Mouse (Mus musculus) liver, embryonic 13.5 days (tissue): Measurements from ENCODE around the gene Gm29609. TPM values are rescaled to one million over a fixed set of nuclear protein-coding genes. Genes with fewer than 3 reads are reported as not detected.

ENCODE experiments used
- ATAC-seq: fragments of 200-750 bp; cut with Nextera tagmentation; 2 replicates; pipeline ENCODE4 v1.8.0; 2017; ENCODE audit warnings: low read depth, mild to moderate bottlenecking, moderate number of reproducible peaks, moderate library complexity
- DNase-seq: peaks from one replicate; pipeline ENCODE4 v3.0.0; 2022
- H3K27ac ChIP-seq: fragments of 300-500 bp; sonication (generic); 2 replicates; pipeline ENCODE4 v1.5.1; 2015; ENCODE audit warnings: moderate library complexity, mild to moderate bottlenecking, inconsistent platforms
- H3K27me3 ChIP-seq: fragments of 300-500 bp; sonication (generic); 2 replicates; pipeline ENCODE4 v1.6.1; 2015; ENCODE audit warnings: mild to moderate bottlenecking, inconsistent platforms
- H3K36me3 ChIP-seq: fragments of 300-500 bp; sonication (generic); 2 replicates; pipeline ENCODE4 v1.6.1; 2015; ENCODE audit warnings: mild to moderate bottlenecking, inconsistent platforms
- H3K4me1 ChIP-seq: fragments of 300-500 bp; sonication (generic); replicated peaks from 2 replicates; pipeline ENCODE4 v1.6.1; 2015; ENCODE audit warnings: inconsistent platforms
- H3K4me2 ChIP-seq: fragments of 300-500 bp; sonication (generic); 2 replicates; pipeline ENCODE4 v1.6.1; 2015; ENCODE audit warnings: inconsistent platforms, mild to moderate bottlenecking, moderate library complexity
- H3K4me3 ChIP-seq: fragments of 300-500 bp; sonication (generic); replicated peaks from 2 replicates; pipeline ENCODE4 v1.5.1; 2015; ENCODE audit warnings: mild to moderate bottlenecking, inconsistent platforms
- H3K9ac ChIP-seq: fragments of 300-500 bp; sonication (generic); 2 replicates; pipeline ENCODE4 v1.6.1; 2015; ENCODE audit warnings: mild to moderate bottlenecking, inconsistent platforms
- H3K9me3 ChIP-seq: fragments of 300-500 bp; sonication (generic); replicated peaks from 2 replicates; pipeline ENCODE4 v1.6.1; 2016; ENCODE audit warnings: inconsistent platforms
- WGBS: fragments of 180-500 bp; shearing (Covaris S2); methylation state at CpG from one replicate; pipeline ENCODE4 v1.1.7; 2015; ENCODE audit not compliant: insufficient replicate concordance; 5-methylcytosine and 5-hydroxymethylcytosine counted together
- polyA plus RNA-seq: library from polyadenylated mRNA; unstranded; fragments of >200 nt; fragmentation: Nextera tagmentation; extraction: Ambion mirVana; gene quantifications from 2 replicates; pipeline ENCODE4 v1.2.1, GENCODE M21; 2015

Gm29609 gene
- polyA plus RNA-seq, 1 experiment from 2014 or later = 0.36 TPM

- WGBS = 87% methylated on average over 9 of the region's 9 CpGs
- no peaks in the 10 kb centered on the region for H3K9me3 ChIP-seq
- peaks cover 58% of the 10 kb centered on the region for H3K4me1 ChIP-seq
- H3K4me2 ChIP-seq = peak overlapping the region; percentile 92; the same call in 1 of the 2 replicates
- H3K4me3 ChIP-seq = 0 out of 2 replicates have a peak overlapping the region, but pooled peaks have one; percentile 9
- no peak for ATAC-seq
- DNase-seq = no peak
- H3K36me3 ChIP-seq = peaks cover 4% of the 10 kb centered on the region; the same call in 1 of the 2 replicates
- H3K27ac ChIP-seq = no peak overlapping the region
- peak overlapping the region; percentile 23; the same call in 1 of the 2 replicates for H3K9ac ChIP-seq
- no peaks in the 10 kb centered on the region for H3K27me3 ChIP-seq
Observed at GRCm38 (mm10) chr5:31181183-31181770, 1.6 kb upstream of the Gm29609 start.

- H3K4me1 ChIP-seq = peaks cover 46% of the 10 kb centered on the region
- no peaks in the 10 kb centered on the region for H3K9me3 ChIP-seq
- under 1% methylated on average over 25 of the region's 25 CpGs for WGBS
- peak; percentile 49 for ATAC-seq
- H3K9ac ChIP-seq = peak overlapping the region; percentile 89
- H3K4me3 ChIP-seq = peak overlapping the region; percentile 96
- peak; percentile 52 for DNase-seq
- H3K4me2 ChIP-seq = peak overlapping the region; percentile 92
- H3K27ac ChIP-seq = peak overlapping the region; percentile 98
- no peaks in the 10 kb centered on the region for H3K27me3 ChIP-seq
- peaks cover 14% of the 10 kb centered on the region for H3K36me3 ChIP-seq
Observed at GRCm38 (mm10) chr5:31179301-31179765, 378 bp downstream of the Gm29609 start.

GRCm38 (mm10) chr5:31168630-31169029 is 11.1 kb downstream of the Gm29609 start:
- WGBS = 89% methylated on average over 4 of the region's 4 CpGs
- H3K9me3 ChIP-seq = no peaks in the 10 kb centered on the region
- no peak overlapping the region for H3K27ac ChIP-seq
- H3K4me1 ChIP-seq = peaks cover 21% of the 10 kb centered on the region
- H3K9ac ChIP-seq = no peak overlapping the region
- no peak for DNase-seq
- no peak for ATAC-seq
- no peak overlapping the region for H3K4me2 ChIP-seq
- H3K36me3 ChIP-seq = peaks cover 97% of the 10 kb centered on the region
- H3K4me3 ChIP-seq = no peak overlapping the region
- H3K27me3 ChIP-seq = no peaks in the 10 kb centered on the region

- H3K4me1 ChIP-seq = peaks cover 35% of the 10 kb centered on the region
- H3K4me2 ChIP-seq = no peak overlapping the region
- DNase-seq (no peak), ATAC-seq (peak; percentile 82)
- no peaks in the 10 kb centered on the region for H3K9me3 ChIP-seq
- WGBS = 36% methylated on average over 1 of the region's 1 CpGs
- H3K36me3 ChIP-seq = peaks cover 92% of the 10 kb centered on the region
- H3K27ac ChIP-seq = peak overlapping the region; percentile 8
- H3K4me3 ChIP-seq = no peak overlapping the region
- H3K9ac ChIP-seq = no peak overlapping the region
- no peaks in the 10 kb centered on the region for H3K27me3 ChIP-seq
Observed at GRCm38 (mm10) chr5:31164878-31165277, 14.8 kb downstream of the Gm29609 start.

- H3K36me3 ChIP-seq = peaks cover 92% of the 10 kb centered on the region
- H3K27me3 ChIP-seq = no peaks in the 10 kb centered on the region
- H3K4me2 ChIP-seq = no peak overlapping the region
- peaks cover 35% of the 10 kb centered on the region for H3K4me1 ChIP-seq
- no peaks in the 10 kb centered on the region for H3K9me3 ChIP-seq
- H3K27ac ChIP-seq = no peak overlapping the region
- DNase-seq (no peak), ATAC-seq (peak; percentile 72)
- no peak overlapping the region for H3K9ac ChIP-seq
- no peak overlapping the region for H3K4me3 ChIP-seq
Observed at GRCm38 (mm10) chr5:31162462-31162861, 17.2 kb downstream of the Gm29609 start.

- Histone ChIP-seq H3K27me3 (no peaks in the 10 kb centered on the region), H3K4me3 (peak within 1 kb of the TSS; percentile 72), H3K9ac (peak within 1 kb of the TSS; percentile 77), H3K27ac (peak within 1 kb of the TSS; percentile 20), H3K36me3 (peaks cover 34% of the 10 kb centered on the region), H3K4me1 (peaks cover 26% of the 10 kb centered on the region), H3K4me2 (peak within 1 kb of the TSS; percentile 75), H3K9me3 (no peaks in the 10 kb centered on the region)
- WGBS = under 1% methylated on average over 19 of the region's 19 CpGs
- peak; percentile 94 for ATAC-seq
- peak; percentile 69 for DNase-seq
Observed at GRCm38 (mm10) chr5:31154152-31154553, 25.6 kb downstream of the Gm29609 start, which contains the start of gene Mpv17. TSS of gene Mpv17 (minus strand) at chr5:31154251.

- 34% methylated on average over 6 of the region's 6 CpGs for WGBS
- H3K27ac ChIP-seq = no peak overlapping the region
- peak; percentile 7; the same call in 1 of the 2 replicates for ATAC-seq
Observed at GRCm38 (mm10) chr5:31153516-31154151, 26.1 kb downstream of the Gm29609 start.

GRCm38 (mm10) chr5:31151746-31152145 is 28.0 kb downstream of the Gm29609 start:
- Histone ChIP-seq H3K4me2 (no peak overlapping the region), H3K27ac (no peak overlapping the region), H3K9ac (no peak overlapping the region), H3K36me3 (peaks cover 10% of the 10 kb centered on the region), H3K27me3 (no peaks in the 10 kb centered on the region), H3K9me3 (no peaks in the 10 kb centered on the region), H3K4me3 (no peak overlapping the region), H3K4me1 (peaks cover 26% of the 10 kb centered on the region)
- 80% methylated on average over 3 of the region's 3 CpGs for WGBS
- DNase-seq = no peak
- no peak for ATAC-seq

More at GRCm38 (mm10) chr5:31153516-31154151, 26.1 kb downstream of the Gm29609 start:
- H3K9ac ChIP-seq = peak overlapping the region; percentile 77
- peak overlapping the region; percentile 75 for H3K4me2 ChIP-seq
- DNase-seq = no peak
- peak overlapping the region; percentile 72 for H3K4me3 ChIP-seq
- H3K4me1 ChIP-seq = peaks cover 26% of the 10 kb centered on the region
- peaks cover 29% of the 10 kb centered on the region for H3K36me3 ChIP-seq
- no peaks in the 10 kb centered on the region for H3K9me3 ChIP-seq
- no peaks in the 10 kb centered on the region for H3K27me3 ChIP-seq

GRCm38 (mm10) chr5:31149781-31150180 is 29.9 kb downstream of the Gm29609 start:
- ATAC-seq = no peak
- DNase-seq = no peak

GRCm38 (mm10) chr5:31138968-31139425 is 40.7 kb downstream of the Gm29609 start:
- Histone ChIP-seq H3K9ac (no peak overlapping the region), H3K4me3 (no peak overlapping the region), H3K4me2 (no peak overlapping the region), H3K36me3 (0 out of 2 replicates have a peak, but pooled peaks cover under 1% of the 10 kb centered on the region), H3K9me3 (no peaks in the 10 kb centered on the region), H3K27ac (no peak overlapping the region), H3K4me1 (0 out of 2 replicates have a peak, but pooled peaks cover 2% of the 10 kb centered on the region), H3K27me3 (peaks cover 66% of the 10 kb centered on the region)
- ATAC-seq (no peak), DNase-seq (no peak)
- 12% methylated on average over 9 of the region's 9 CpGs for WGBS

More at GRCm38 (mm10) chr5:31149781-31150180, 29.9 kb downstream of the Gm29609 start:
- WGBS = 79% methylated on average over 4 of the region's 4 CpGs
- Histone ChIP-seq H3K9me3 (no peaks in the 10 kb centered on the region), H3K4me1 (peaks cover 23% of the 10 kb centered on the region), H3K4me3 (no peak overlapping the region), H3K27me3 (no peaks in the 10 kb centered on the region), H3K9ac (no peak overlapping the region), H3K27ac (no peak overlapping the region), H3K4me2 (no peak overlapping the region), H3K36me3 (peaks cover 7% of the 10 kb centered on the region)

- Histone ChIP-seq H3K4me1 (0 out of 2 replicates have a peak, but pooled peaks cover 2% of the 10 kb centered on the region), H3K36me3 (no peaks in the 10 kb centered on the region), H3K9me3 (no peaks in the 10 kb centered on the region), H3K27me3 (peaks cover 71% of the 10 kb centered on the region), H3K4me3 (no peak within 1 kb of the TSS), H3K9ac (no peak within 1 kb of the TSS), H3K4me2 (no peak within 1 kb of the TSS), H3K27ac (no peak within 1 kb of the TSS)
- ATAC-seq (no peak), DNase-seq (no peak)
- WGBS = 3% methylated on average over 52 of the region's 52 CpGs
Observed at GRCm38 (mm10) chr5:31138241-31138967, 41.3 kb downstream of the Gm29609 start, which contains the start of gene Ucn. TSS of gene Ucn (minus strand) at chr5:31138829.
